Mouse (Mus musculus): ENCODE measurements around the gene Olfr523.
"Not testable (repeated sequence)": the region's sequence is repeated elsewhere in the genome, so short reads cannot be mapped to it uniquely, and the experiment has no call there.

Olfr523 gene

DNA sequence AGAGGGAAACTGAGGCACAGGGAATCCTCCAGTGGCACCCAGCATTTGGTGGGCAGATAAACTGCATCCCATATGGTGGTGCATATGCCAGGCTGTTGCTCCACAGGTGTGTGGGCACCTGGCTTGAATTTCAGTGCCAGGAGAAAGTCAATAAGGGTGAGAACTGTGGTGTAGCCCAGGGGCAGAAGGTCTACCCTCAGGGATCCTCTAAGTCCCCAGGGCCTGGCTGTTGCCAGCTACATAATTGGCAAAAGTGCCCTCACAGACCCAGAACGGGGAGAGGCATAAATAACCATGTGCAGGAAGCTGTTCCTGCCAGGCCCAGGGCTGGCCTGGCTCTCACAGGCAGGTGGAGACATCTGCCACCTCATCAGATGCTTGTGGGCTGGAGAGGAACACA lies at the start of gene Olfr523:
Olfr523 (plus strand) TSS at position 282 of the 400 bp plus-strand sequence.
- DNase-seq (ENCODE audit: extremely low read depth, insufficient read length, low spot score): no peak

GRCm38 (mm10) chr7:140124382-140124781 lies 48.6 kb upstream of the Olfr523 start:
- no peak for DNase-seq (ENCODE audit: extremely low read depth, insufficient read length, low spot score)

GRCm38 (mm10) chr7:140125278-140126021 lies 47.6 kb upstream of the Olfr523 start:
- peak; percentile 77 for DNase-seq (ENCODE audit: extremely low read depth, insufficient read length, low spot score)

- DNase-seq (ENCODE audit: extremely low read depth, insufficient read length, low spot score): no peak
Measured at GRCm38 (mm10) chr7:140126022-140126350, 47.0 kb upstream of the Olfr523 start.

DNA sequence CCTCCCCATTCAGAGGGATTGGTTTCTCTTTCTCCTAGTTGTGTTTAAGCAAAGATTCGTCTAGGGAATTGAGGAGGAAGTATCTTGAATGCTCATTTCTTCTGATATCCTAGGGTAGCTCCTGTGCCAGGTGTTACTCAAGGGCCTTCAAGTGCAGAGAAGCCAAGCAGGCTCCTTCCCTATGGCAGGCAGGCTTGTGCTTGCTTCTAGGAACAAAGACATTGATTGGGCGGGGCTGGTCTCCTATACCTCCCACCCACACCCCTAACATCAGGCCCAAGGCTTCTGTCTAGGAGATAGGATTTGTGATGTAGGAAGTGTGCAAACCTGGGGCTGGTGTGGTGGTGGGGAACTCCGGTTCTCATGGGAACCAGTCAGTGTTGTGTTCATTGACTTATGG lies 46.1 kb upstream of the Olfr523 start:
- no peak for DNase-seq (ENCODE audit: extremely low read depth, insufficient read length, low spot score)

DNA sequence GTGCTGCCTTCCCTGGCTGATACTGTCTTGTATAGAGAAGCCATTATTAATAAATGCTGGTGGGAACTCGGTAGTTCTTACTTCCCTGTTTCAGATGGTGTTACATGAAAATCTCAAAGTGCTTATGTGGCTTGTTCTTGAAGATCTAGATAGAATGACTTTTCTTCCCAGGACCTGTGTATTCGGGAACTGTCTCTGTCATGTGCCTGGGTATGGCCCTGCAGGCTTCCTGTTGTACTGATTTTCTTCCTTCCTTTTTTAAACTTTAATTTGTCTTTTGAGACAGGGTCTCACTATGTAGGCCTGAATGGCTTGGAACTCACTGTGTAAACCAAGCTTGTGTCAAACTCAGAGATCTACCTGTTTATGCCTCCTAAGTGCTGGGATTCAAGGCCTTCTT lies 45.1 kb upstream of the Olfr523 start:
- DNase-seq (ENCODE audit: extremely low read depth, insufficient read length, low spot score): no peak

DNA sequence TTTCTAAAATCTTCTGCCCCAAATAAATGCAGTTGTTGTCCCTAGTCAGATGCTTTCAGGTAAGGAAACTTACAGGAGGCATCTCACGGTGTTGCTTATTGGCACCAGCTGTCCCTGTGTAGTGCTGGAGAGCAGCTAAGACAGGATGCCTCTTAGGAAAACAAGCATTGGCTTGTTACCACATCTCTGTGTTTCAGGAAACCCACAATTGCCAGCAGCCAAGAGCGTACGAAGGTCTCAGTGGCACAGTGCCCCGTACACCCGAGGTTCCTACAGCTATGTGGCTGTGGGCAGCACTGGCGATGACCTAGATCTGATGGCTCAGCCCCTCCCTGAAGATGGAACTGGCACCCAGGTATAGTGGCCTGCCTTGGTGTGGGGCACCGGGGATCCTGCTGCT lies 40.8 kb upstream of the Olfr523 start:
- not testable (repeated sequence) for DNase-seq (ENCODE audit: extremely low read depth, insufficient read length, low spot score)

DNA sequence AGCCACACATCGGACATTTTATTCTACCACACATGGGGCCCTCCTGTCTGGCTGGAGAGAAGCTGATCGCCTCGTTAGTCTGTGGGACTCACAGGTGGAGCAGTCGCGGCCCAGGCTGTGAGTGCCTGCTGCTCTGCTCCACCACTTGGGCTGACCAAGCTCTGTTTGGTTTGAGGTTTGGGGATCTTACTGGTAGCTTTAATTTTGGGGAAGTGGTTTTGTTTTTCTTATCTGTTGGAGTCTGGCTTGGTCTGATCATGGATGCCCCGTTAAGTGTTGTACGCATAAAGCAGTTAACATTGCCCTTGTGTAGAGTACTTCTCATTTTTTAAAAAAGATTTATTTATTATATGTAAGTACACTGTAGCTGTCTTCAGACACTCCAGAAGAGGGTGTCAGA lies 39.0 kb upstream of the Olfr523 start:
- not testable (repeated sequence) for DNase-seq (ENCODE audit: extremely low read depth, insufficient read length, low spot score)

DNA sequence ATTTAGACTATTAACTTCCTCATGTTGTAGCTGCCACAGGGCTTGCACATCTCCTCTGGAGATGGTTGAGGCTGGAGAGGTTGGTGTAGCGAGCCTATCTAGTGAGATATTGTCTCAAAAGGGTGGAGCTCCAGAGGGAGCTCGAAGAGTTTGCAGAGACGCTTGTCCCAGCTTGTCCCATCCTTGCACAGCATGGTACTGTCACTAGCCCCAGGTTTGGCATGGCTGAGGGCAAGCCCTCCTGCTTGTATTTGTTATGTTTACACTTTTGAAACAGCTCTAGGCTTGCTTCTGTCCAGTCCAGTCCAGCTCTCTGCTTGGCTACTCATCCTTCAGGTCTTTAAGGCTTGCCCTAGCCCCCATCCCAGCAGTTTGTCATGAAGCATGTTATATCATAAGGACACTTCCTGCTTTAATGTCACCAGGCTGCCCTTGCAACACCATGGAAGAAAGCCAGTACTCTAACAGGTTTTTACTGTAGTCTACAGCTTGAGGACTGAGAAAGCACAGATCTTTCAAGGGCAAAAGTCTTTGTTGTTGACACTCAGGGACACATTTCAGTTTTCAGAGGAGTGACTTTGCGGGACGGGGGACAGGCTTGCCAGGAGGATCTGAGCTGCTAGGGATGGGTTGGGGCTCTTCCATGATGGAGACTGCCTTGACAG lies 37.8 kb upstream of the Olfr523 start:
- no peak for DNase-seq (ENCODE audit: extremely low read depth, insufficient read length, low spot score)

DNA sequence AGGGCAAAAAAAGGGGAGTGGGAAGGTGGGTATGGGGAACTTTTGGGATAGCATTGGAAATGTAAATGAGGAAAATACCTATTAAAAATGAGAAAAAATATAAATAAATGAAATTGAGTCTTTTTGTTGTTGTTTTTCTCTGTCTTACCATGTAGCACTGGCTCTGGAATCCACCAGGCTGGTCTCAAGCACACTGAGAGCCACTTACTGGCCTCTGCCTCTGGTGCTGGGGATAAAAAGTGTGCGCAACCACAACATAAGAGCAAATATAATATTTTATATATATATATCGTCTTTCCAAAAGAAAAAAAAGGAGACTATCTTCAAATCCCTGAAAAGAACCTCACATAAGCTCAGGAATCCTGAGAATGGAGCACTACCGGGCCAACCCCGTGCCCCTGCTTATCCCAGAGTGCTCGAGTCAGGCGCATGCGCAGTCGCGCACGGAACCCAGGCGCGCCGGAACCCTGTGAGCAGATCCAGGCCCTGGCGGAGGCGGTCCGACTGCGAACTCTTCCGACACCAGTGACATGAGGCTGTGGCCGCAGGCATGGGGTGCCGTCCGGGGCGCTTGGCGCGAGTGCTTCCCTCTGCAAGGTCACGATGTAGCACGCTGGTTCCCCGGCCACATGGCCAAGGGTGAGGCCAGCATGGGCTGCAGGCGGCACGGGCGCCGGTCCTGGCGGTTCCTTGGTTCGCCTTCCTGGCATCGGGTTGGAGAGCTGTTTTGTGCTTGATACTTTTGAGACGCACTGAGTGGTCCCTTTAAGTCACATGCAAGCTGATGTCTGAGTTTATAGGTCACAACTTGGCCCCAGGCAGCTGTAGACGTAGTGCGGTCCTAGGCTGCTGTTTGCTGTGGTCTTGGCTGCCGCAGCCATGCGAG lies 35.6 kb upstream of the Olfr523 start, which contains the start of gene Mtg1:
Mtg1 (plus strand) TSS at position 430 of the 886 bp plus-strand sequence.
- DNase-seq (ENCODE audit: extremely low read depth, insufficient read length, low spot score): peak; percentile 94

GRCm38 (mm10) chr7:140138021-140138310 lies 35.1 kb upstream of the Olfr523 start:
- DNase-seq (ENCODE audit: extremely low read depth, insufficient read length, low spot score): no peak

DNA sequence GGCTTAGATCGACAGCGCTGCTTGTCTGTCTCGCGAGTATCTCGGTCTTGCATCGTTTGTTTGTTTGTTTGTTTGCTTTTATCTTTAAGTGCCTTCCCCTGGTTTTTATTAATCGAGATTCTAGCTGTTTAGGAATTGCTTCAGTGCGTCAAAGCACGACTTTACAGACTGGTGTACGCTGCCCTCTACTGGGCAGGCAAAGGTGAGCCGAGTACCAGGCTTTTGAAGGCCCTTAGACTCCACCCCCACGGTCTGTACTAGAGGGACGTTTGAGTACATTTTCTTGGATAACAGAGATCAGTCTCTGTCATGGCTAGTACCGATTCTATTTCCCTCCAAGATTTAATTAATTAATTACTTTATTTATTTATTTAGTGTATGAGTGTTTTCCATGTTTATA lies 31.7 kb upstream of the Olfr523 start:
- peak; percentile 23 for DNase-seq (ENCODE audit: extremely low read depth, insufficient read length, low spot score)

- DNase-seq (ENCODE audit: extremely low read depth, insufficient read length, low spot score): no peak
Measured at GRCm38 (mm10) chr7:140144550-140144949, 28.5 kb upstream of the Olfr523 start.

DNA sequence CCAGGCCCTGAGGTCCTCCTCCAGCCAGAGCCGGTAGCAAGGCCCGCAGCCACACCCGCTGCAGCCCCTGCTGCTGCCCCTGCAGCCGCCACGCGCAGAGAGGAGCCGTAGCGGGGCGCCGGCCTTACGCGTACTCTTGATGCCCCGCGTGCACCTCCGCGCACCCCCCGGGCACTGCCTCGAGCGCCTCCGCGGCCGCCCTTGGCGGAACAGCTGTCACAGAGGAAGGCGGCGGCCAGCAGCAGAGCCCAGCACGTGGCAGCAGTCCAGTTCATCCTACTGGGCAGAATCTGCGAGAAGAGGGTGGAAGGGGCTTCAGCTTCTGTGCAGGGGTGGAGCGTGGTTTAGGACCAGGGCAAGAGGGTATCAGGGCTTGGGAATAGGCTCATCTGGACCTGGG lies 19.6 kb upstream of the Olfr523 start:
- no peak for DNase-seq (ENCODE audit: extremely low read depth, insufficient read length, low spot score)

- no peak for DNase-seq (ENCODE audit: extremely low read depth, insufficient read length, low spot score)
Measured at GRCm38 (mm10) chr7:140153829-140154217, 19.2 kb upstream of the Olfr523 start.

DNA sequence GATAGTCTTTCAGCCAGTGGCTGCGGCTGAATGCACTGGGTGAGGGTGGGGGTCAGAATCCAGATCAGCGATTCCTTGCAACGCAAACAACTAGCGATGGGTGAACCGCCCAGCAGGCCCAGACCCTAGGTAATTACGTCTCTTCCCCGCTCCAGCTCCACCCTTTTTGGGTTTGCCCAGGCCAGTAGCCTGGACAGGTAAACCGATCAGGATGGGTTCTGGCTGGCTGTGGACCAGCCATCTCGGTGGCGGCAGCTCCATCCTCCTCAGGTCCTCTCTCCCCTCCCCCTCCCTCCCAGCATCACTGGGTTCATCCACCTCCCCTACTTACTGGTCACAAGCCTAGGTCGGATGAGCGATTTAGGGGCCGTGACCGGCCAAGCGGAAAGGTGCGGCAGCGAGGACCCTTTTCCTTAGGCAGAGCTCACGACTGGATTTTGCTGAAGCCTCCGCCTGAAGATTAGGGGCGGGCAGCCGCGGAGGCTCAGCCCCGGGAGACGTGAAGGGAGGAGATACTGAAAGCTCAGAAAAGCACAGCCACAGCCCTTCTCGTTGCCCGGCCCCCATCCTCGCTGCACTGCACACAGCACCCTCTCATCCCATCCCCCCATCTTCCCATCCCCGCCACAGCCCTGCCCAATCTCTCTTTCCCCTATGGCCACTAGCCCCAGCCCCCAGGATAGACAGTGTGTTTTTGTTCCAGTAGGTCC lies 18.6 kb upstream of the Olfr523 start, which contains the start of gene Sprn:
Sprn (minus strand) TSS at position 660 of the 710 bp plus-strand sequence.
- no peak for DNase-seq (ENCODE audit: extremely low read depth, insufficient read length, low spot score)

GRCm38 (mm10) chr7:140160363-140160762 lies 12.7 kb upstream of the Olfr523 start:
- no peak for DNase-seq (ENCODE audit: extremely low read depth, insufficient read length, low spot score)

- DNase-seq (ENCODE audit: extremely low read depth, insufficient read length, low spot score): no peak
Measured at GRCm38 (mm10) chr7:140164664-140165063, 8.4 kb upstream of the Olfr523 start, which contains the start of gene Olfr522. TSS of gene Olfr522 (minus strand) at chr7:140164764.

GRCm38 (mm10) chr7:140167950-140168349 lies 5.1 kb upstream of the Olfr523 start:
- no peak for DNase-seq (ENCODE audit: extremely low read depth, insufficient read length, low spot score)

- DNase-seq (ENCODE audit: extremely low read depth, insufficient read length, low spot score): no peak
Measured at GRCm38 (mm10) chr7:140169386-140169785, 3.6 kb upstream of the Olfr523 start.

DNA sequence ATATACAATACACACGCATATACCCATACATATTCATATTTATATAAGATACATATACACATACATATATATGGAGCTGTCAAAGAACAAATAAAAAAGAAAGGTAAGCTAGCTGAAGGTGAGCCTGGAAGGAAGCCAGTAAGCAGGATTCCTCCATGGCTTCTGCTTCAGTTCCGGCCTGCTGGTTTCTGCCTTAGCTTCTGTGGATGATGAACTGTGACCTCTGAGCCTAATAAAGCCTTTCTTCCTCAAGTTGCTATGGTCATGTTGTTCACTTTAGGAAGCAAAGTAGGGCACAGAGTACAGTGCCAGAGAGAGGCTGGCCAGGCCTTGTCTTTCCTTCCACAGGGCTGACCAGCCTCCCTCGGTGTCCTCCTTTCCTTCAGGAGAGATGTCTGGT lies 2.2 kb upstream of the Olfr523 start:
- DNase-seq (ENCODE audit: extremely low read depth, insufficient read length, low spot score): no peak

Measured in 3134 (cell line).